Mouse (Mus musculus): Measurements from ENCODE around the gene Fxyd1.

DNA sequence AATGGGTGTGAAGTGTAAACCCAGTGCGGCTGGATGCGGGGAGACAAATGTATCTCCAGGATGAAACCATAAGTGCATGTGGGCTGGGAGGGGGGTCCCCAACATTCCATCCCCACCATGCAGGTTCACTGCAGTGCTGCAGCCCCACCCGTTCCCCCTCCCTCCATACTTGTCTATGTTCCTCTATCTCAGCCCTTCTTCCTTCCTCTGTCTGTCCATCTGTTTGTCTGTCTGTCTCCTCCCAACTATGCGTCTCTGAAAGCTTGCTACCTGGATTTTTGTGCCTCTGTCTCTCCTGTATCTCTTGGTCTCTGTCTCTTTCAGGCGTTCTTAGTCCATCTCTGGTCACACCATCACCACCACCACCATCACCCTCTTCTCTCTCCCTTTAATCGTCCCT is 6.5 kb downstream of the Fxyd1 start:
- TF ChIP-seq EP300 (IDR thresholded peaks at IDR 0.05; ENCODE audit: low read depth) (no peak), CTCF (IDR thresholded peaks at IDR 0.05; ENCODE audit: low read depth) (no peak)

Data from liver, postnatal 0 days (tissue).